Mouse (Mus musculus) erythroblast, embryonic 14.5 days (primary cell): ENCODE measurements around the gene Ntng2.

Experiments used
- GATA1 ChIP-seq: IDR thresholded peaks from 2 replicates; pipeline ENCODE4 v1.6.1; 2012; ENCODE audit warnings: low read length, inconsistent platforms, mixed read lengths
- TAL1 ChIP-seq: IDR thresholded peaks from 3 replicates; pipeline ENCODE4 v1.6.1; 2012; ENCODE audit warnings: low read length, inconsistent platforms, mixed read lengths

DNA sequence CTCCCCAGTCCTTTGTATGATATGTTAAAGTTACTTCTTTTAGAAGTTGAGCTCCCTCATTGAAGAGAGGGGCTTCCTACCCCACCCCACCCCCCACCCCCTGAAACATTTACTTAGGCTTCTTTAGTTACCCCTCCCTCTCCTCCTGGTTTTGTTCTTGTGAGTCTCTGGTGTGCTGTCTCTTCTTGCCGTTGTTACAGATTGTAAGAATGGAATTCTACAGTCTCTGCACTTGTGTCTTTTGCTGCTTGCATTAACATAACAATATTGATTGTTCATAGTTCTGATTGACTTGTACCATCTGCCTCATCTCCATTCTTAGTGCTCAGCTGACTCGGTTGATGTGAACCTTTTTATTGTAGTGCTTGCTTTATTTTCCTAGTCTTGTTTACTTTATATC is 100.9 kb downstream of the Ntng2 start:
- TF ChIP-seq GATA1 (no peak), TAL1 (no peak)
